Mouse (Mus musculus) thymus, postnatal 10 days (tissue): ENCODE results near the gene Lrpap1.

Source experiments
- DNase-seq, 2 experiments: peaks; one replicate each; pipeline ENCODE4 v3.0.0; 2021; ENCODE audit warnings: low spot score in 2 of 2

Lrpap1 gene

GRCm38 (mm10) chr5:35120024-35120423 lies 14.5 kb upstream of the Lrpap1 start:
- no peak for DNase-seq

- no peak for DNase-seq
These were observed 12.9 kb upstream of the Lrpap1 start for GRCm38 (mm10) chr5:35118418-35118817.

GRCm38 (mm10) chr5:35117633-35118032 lies 12.1 kb upstream of the Lrpap1 start:
- DNase-seq: no peak

- no peak for DNase-seq
These were observed 10.4 kb upstream of the Lrpap1 start for GRCm38 (mm10) chr5:35116002-35116401.

- DNase-seq: no peak
These were observed 6.9 kb upstream of the Lrpap1 start for GRCm38 (mm10) chr5:35112444-35112843.

GRCm38 (mm10) chr5:35105922-35106298 lies 344 bp upstream of the Lrpap1 start:
- peak in 1 of 2 experiments; percentile 13 for DNase-seq

GRCm38 (mm10) chr5:35104183-35104959 lies 1.2 kb downstream of the Lrpap1 start:
- DNase-seq: no peak

GRCm38 (mm10) chr5:35103528-35103927 lies 2.0 kb downstream of the Lrpap1 start:
- DNase-seq: no peak

GRCm38 (mm10) chr5:35103086-35103485 lies 2.5 kb downstream of the Lrpap1 start:
- DNase-seq: no peak

- DNase-seq: no peak
These were observed 13.9 kb downstream of the Lrpap1 start for GRCm38 (mm10) chr5:35091636-35092035.

GRCm38 (mm10) chr5:35089614-35089963 lies 16.0 kb downstream of the Lrpap1 start:
- no peak for DNase-seq

- DNase-seq: peak; percentile 38 to 70
These were observed 16.6 kb downstream of the Lrpap1 start for GRCm38 (mm10) chr5:35088785-35089613.

- no peak for DNase-seq
These were observed 20.7 kb downstream of the Lrpap1 start for GRCm38 (mm10) chr5:35084913-35085312.

GRCm38 (mm10) chr5:35079101-35079500 lies 26.5 kb downstream of the Lrpap1 start:
- no peak for DNase-seq

- no peak for DNase-seq
These were observed 29.2 kb downstream of the Lrpap1 start for GRCm38 (mm10) chr5:35076369-35076768.

- DNase-seq: no peak
These were observed 31.6 kb downstream of the Lrpap1 start for GRCm38 (mm10) chr5:35073992-35074391.

- no peak for DNase-seq
These were observed 32.3 kb downstream of the Lrpap1 start for GRCm38 (mm10) chr5:35073235-35073634.

- DNase-seq: no peak
These were observed 33.7 kb downstream of the Lrpap1 start for GRCm38 (mm10) chr5:35071855-35072254.

- DNase-seq: no peak
These were observed 34.6 kb downstream of the Lrpap1 start for GRCm38 (mm10) chr5:35070953-35071352.

- no peak for DNase-seq
These were observed 35.3 kb downstream of the Lrpap1 start for GRCm38 (mm10) chr5:35070314-35070713.

- DNase-seq: no peak
These were observed 35.7 kb downstream of the Lrpap1 start for GRCm38 (mm10) chr5:35069841-35070240.

GRCm38 (mm10) chr5:35060098-35060497 lies 45.5 kb downstream of the Lrpap1 start:
- no peak for DNase-seq

- no peak for DNase-seq
These were observed 47.4 kb downstream of the Lrpap1 start for GRCm38 (mm10) chr5:35058216-35058615.
